Mouse (Mus musculus) layer of hippocampus, postnatal 14 days (tissue): ENCODE data around the gene Chd8. TPM values are rescaled to one million over a fixed set of nuclear protein-coding genes. Genes with fewer than 3 reads are reported as not detected.

Experiments used
- DNase-seq, 2 experiments: peaks; one replicate each; pipeline ENCODE4 v3.0.0; 2021 to 2022; ENCODE audit warnings: low spot score in 2 of 2, mixed read lengths in 1 of 2
- total RNA-seq, 2 experiments: library from RNA; stranded (reverse); gene quantifications; 2 replicates each; pipeline ENCODE4 v1.2.3; 2021

Gene Chd8
- total RNA-seq, 2 experiments from 2014 or later: 110 to 124 TPM

- DNase-seq: no peak
These were observed 40.3 kb downstream of the Chd8 start for GRCm38 (mm10) chr14:52217261-52217660.

GRCm38 (mm10) chr14:52199412-52199811 lies 58.2 kb downstream of the Chd8 start:
- no peak for DNase-seq

- DNase-seq: no peak
These were observed 59.4 kb downstream of the Chd8 start for GRCm38 (mm10) chr14:52198141-52198540.

- peak; percentile 76 to 83 for DNase-seq
These were observed 60.3 kb downstream of the Chd8 start, which contains the start of gene Supt16 for GRCm38 (mm10) chr14:52197156-52197878. TSS of gene Supt16 (minus strand) at chr14:52197416.

- DNase-seq: peak; percentile 13 to 14
These were observed 61.1 kb downstream of the Chd8 start for GRCm38 (mm10) chr14:52196230-52197155.

- DNase-seq: peak in 1 of 2 experiments; percentile 16
These were observed 61.9 kb downstream of the Chd8 start for GRCm38 (mm10) chr14:52195691-52196090.

- no peak for DNase-seq
These were observed 66.7 kb downstream of the Chd8 start for GRCm38 (mm10) chr14:52190740-52191359.

- no peak for DNase-seq
These were observed 68.1 kb downstream of the Chd8 start for GRCm38 (mm10) chr14:52189519-52189918.

- DNase-seq: no peak
These were observed 68.8 kb downstream of the Chd8 start for GRCm38 (mm10) chr14:52188788-52189187.

GRCm38 (mm10) chr14:52166571-52166970 lies 91.0 kb downstream of the Chd8 start:
- DNase-seq: no peak

GRCm38 (mm10) chr14:52160911-52161310 lies 96.7 kb downstream of the Chd8 start:
- no peak for DNase-seq

GRCm38 (mm10) chr14:52155008-52155407 lies 102.6 kb downstream of the Chd8 start:
- no peak for DNase-seq

GRCm38 (mm10) chr14:52152613-52153012 lies 105.0 kb downstream of the Chd8 start:
- no peak for DNase-seq

- DNase-seq: peak; percentile 21 to 34
These were observed 105.4 kb downstream of the Chd8 start for GRCm38 (mm10) chr14:52152179-52152578.

GRCm38 (mm10) chr14:52149888-52150287 lies 107.7 kb downstream of the Chd8 start:
- DNase-seq: no peak

Other genes starting within 250 kb of the Chd8 start
- gene Tmem253, start 242.1 kb downstream of the Chd8 start, total RNA-seq: under 1 TPM; 0.39 to 0.95 TPM
- gene Zfp219, start 237.0 kb downstream of the Chd8 start, total RNA-seq: 10 to 100 TPM; 37.6 to 41.2 TPM
- gene Olfr221, start 215.3 kb downstream of the Chd8 start, total RNA-seq: not detected
- gene Hnrnpc, start 153.8 kb downstream of the Chd8 start, total RNA-seq: 100 to 1,000 TPM; 213 to 245 TPM
- gene Rpgrip1, start 147.1 kb downstream of the Chd8 start, total RNA-seq: 1 to 10 TPM; 2.4 TPM
- gene Supt16, start 60.4 kb downstream of the Chd8 start, total RNA-seq: 10 to 100 TPM; 48.3 TPM
- 10 to 100 TPM; 56.1 to 63.3 TPM for gene Tox4, start 21.4 kb upstream of the Chd8 start, total RNA-seq
- gene Rab2b, start 21.8 kb upstream of the Chd8 start, total RNA-seq: 10 to 100 TPM; 34.6 to 38.0 TPM
- 10 to 100 TPM; 33.4 to 36.4 TPM for gene Mettl3, start 47.3 kb upstream of the Chd8 start, total RNA-seq
- gene Sall2, start 71.0 kb upstream of the Chd8 start, total RNA-seq: 10 to 100 TPM; 40.8 to 43.0 TPM
- not detected for gene Olfr1513, start 98.6 kb upstream of the Chd8 start, total RNA-seq
- not detected for gene Olfr1512, start 121.4 kb upstream of the Chd8 start, total RNA-seq
- not detected for gene Olfr1511, start 139.6 kb upstream of the Chd8 start, total RNA-seq
- gene Olfr1510, start 156.6 kb upstream of the Chd8 start, total RNA-seq: not detected
- not detected for gene Olfr1509, start 185.2 kb upstream of the Chd8 start, total RNA-seq
- gene Olfr1508, start 209.7 kb upstream of the Chd8 start, total RNA-seq: not detected
- gene Olfr1507, start 238.0 kb upstream of the Chd8 start, total RNA-seq: under 1 TPM in 1 of 2 experiments, not detected in 1; 0.69 TPM